Mouse (Mus musculus): ENCODE measurements around the gene Cilp2. TPM values are rescaled to one million over a fixed set of nuclear protein-coding genes. Genes with fewer than 3 reads are reported as not detected.

Cilp2 gene
- polyA plus RNA-seq, 1 experiment from 2014 or later = 0.02 TPM

- peak overlapping the region; percentile 22 for H3K4me3 ChIP-seq (ENCODE audit: low read depth, low read length)
- 0 out of 2 replicates have a peak, but pooled peaks cover 4% of the 10 kb centered on the region for H3K36me3 ChIP-seq (replicated peaks; ENCODE audit: insufficient read depth, low read length)
- H3K9ac ChIP-seq (replicated peaks) = no peak overlapping the region
- peak overlapping the region; percentile 49 for H3K4me2 ChIP-seq (ENCODE audit: low read depth, low read length)
- DNase-seq (no peak), ATAC-seq (no peak)
- TF ChIP-seq EP300 (IDR thresholded peaks at IDR 0.05; ENCODE audit: low read depth) = no peak
- no peak for TF ChIP-seq CTCF (IDR thresholded peaks at IDR 0.05; ENCODE audit: low read depth)
- H3K27ac ChIP-seq (ENCODE audit: low read depth) = no peak overlapping the region
- 7% methylated on average over 24 of the region's 24 CpGs for WGBS (ENCODE audit: insufficient replicate concordance)
- H3K4me1 ChIP-seq (ENCODE audit: insufficient read depth) = peaks cover 14% of the 10 kb centered on the region
- H3K27me3 ChIP-seq (ENCODE audit: insufficient read depth, low read length) = peaks cover 74% of the 10 kb centered on the region
- no peaks in the 10 kb centered on the region for H3K9me3 ChIP-seq (ENCODE audit: low read length)
Measured at GRCm38 (mm10) chr8:69888244-69888866, 868 bp upstream of the Cilp2 start.

GRCm38 (mm10) chr8:69884141-69884540 is 3.3 kb downstream of the Cilp2 start:
- Histone ChIP-seq H3K27ac (ENCODE audit: low read depth) (no peak overlapping the region), H3K4me3 (ENCODE audit: low read depth, low read length) (no peak overlapping the region), H3K36me3 (replicated peaks; ENCODE audit: insufficient read depth, low read length) (no peaks in the 10 kb centered on the region), H3K9me3 (ENCODE audit: low read length) (0 out of 2 replicates have a peak, but pooled peaks cover 2% of the 10 kb centered on the region), H3K4me2 (ENCODE audit: low read depth, low read length) (no peak overlapping the region), H3K27me3 (ENCODE audit: insufficient read depth, low read length) (peaks cover 100% of the 10 kb centered on the region), H3K9ac (replicated peaks) (no peak overlapping the region), H3K4me1 (ENCODE audit: insufficient read depth) (peaks cover 23% of the 10 kb centered on the region)
- TF ChIP-seq EP300 (IDR thresholded peaks at IDR 0.05; ENCODE audit: low read depth) = no peak
- no peak for TF ChIP-seq CTCF (IDR thresholded peaks at IDR 0.05; ENCODE audit: low read depth)
- WGBS (ENCODE audit: insufficient replicate concordance) = 51% methylated on average over 13 of the region's 13 CpGs
- ATAC-seq (no peak), DNase-seq (no peak)

GRCm38 (mm10) chr8:69882833-69883600 is 4.5 kb downstream of the Cilp2 start:
- Histone ChIP-seq H3K36me3 (replicated peaks; ENCODE audit: insufficient read depth, low read length) (no peaks in the 10 kb centered on the region), H3K4me3 (ENCODE audit: low read depth, low read length) (peak overlapping the region; percentile 38; the same call in 1 of the 2 replicates), H3K4me2 (ENCODE audit: low read depth, low read length) (no peak overlapping the region), H3K4me1 (ENCODE audit: insufficient read depth) (peaks cover 18% of the 10 kb centered on the region), H3K27me3 (ENCODE audit: insufficient read depth, low read length) (peaks cover 91% of the 10 kb centered on the region), H3K9ac (replicated peaks) (no peak overlapping the region), H3K9me3 (ENCODE audit: low read length) (0 out of 2 replicates have a peak, but pooled peaks cover 2% of the 10 kb centered on the region), H3K27ac (ENCODE audit: low read depth) (no peak overlapping the region)
- WGBS (ENCODE audit: insufficient replicate concordance) = 15% methylated on average over 51 of the region's 52 CpGs
- DNase-seq = no peak
- no peak for ATAC-seq
- no peak for TF ChIP-seq CTCF (IDR thresholded peaks at IDR 0.05; ENCODE audit: low read depth)
- TF ChIP-seq EP300 (IDR thresholded peaks at IDR 0.05; ENCODE audit: low read depth) = no peak

- WGBS (ENCODE audit: insufficient replicate concordance) = 10% methylated on average over 99 of the region's 103 CpGs
- Histone ChIP-seq H3K4me3 (ENCODE audit: low read depth, low read length) (peak overlapping the region; percentile 38), H3K4me1 (ENCODE audit: insufficient read depth) (peaks cover 12% of the 10 kb centered on the region), H3K27me3 (ENCODE audit: insufficient read depth, low read length) (peaks cover 85% of the 10 kb centered on the region), H3K36me3 (replicated peaks; ENCODE audit: insufficient read depth, low read length) (no peaks in the 10 kb centered on the region), H3K4me2 (ENCODE audit: low read depth, low read length) (peak overlapping the region; percentile 59), H3K9ac (replicated peaks) (no peak overlapping the region), H3K9me3 (ENCODE audit: low read length) (0 out of 2 replicates have a peak, but pooled peaks cover 2% of the 10 kb centered on the region), H3K27ac (ENCODE audit: low read depth) (no peak overlapping the region)
- peak; percentile 46 for DNase-seq
- TF ChIP-seq EP300 (IDR thresholded peaks at IDR 0.05; ENCODE audit: low read depth) (no peak), CTCF (IDR thresholded peaks at IDR 0.05; ENCODE audit: low read depth) (no peak)
- ATAC-seq = peak; percentile 43
Measured at GRCm38 (mm10) chr8:69882021-69882756, 5.3 kb downstream of the Cilp2 start.

- TF ChIP-seq CTCF (IDR thresholded peaks at IDR 0.05; ENCODE audit: low read depth) = no peak
- Histone ChIP-seq H3K9me3 (ENCODE audit: low read length) (0 out of 2 replicates have a peak, but pooled peaks cover 2% of the 10 kb centered on the region), H3K27ac (ENCODE audit: low read depth) (no peak overlapping the region), H3K4me1 (ENCODE audit: insufficient read depth) (peaks cover 12% of the 10 kb centered on the region), H3K4me3 (ENCODE audit: low read depth, low read length) (peak overlapping the region; percentile 38), H3K36me3 (replicated peaks; ENCODE audit: insufficient read depth, low read length) (no peaks in the 10 kb centered on the region), H3K4me2 (ENCODE audit: low read depth, low read length) (peak overlapping the region; percentile 59), H3K9ac (replicated peaks) (no peak overlapping the region), H3K27me3 (ENCODE audit: insufficient read depth, low read length) (peaks cover 77% of the 10 kb centered on the region)
- DNase-seq (no peak), ATAC-seq (no peak; the same call in 1 of the 2 replicates)
- 23% methylated on average over 79 of the region's 79 CpGs for WGBS (ENCODE audit: insufficient replicate concordance)
Measured at GRCm38 (mm10) chr8:69881261-69881865, 6.1 kb downstream of the Cilp2 start.

All from liver, postnatal 0 days (tissue).